Mouse (Mus musculus) liver, embryonic 14.5 days (tissue): ENCODE results near the gene Neurog3. TPM values are rescaled to one million over a fixed set of nuclear protein-coding genes. Genes with fewer than 3 reads are reported as not detected.

Experiments
- ATAC-seq: fragments of 200-750 bp; cut with Nextera tagmentation; 2 replicates; pipeline ENCODE4 v1.8.0; 2017; ENCODE audit warnings: moderate number of reproducible peaks, mild to moderate bottlenecking, moderate library complexity; ENCODE audit not compliant: insufficient read depth
- DNase-seq, 3 experiments: peaks; one replicate each; pipeline ENCODE4 v3.0.0-alpha.2; 2012 to 2013; ENCODE audit warnings: low read depth in 3 of 3, low spot score in 3 of 3
- H3K27ac ChIP-seq: fragments of 300-500 bp; sonication (generic); 2 replicates; pipeline ENCODE4 v1.5.1; 2014; ENCODE audit warnings: moderate library complexity, mild to moderate bottlenecking, control low read depth, inconsistent platforms
- H3K27me3 ChIP-seq: fragments of 300-500 bp; sonication (generic); 2 replicates; pipeline ENCODE4 v1.6.1; 2014; ENCODE audit warnings: mild to moderate bottlenecking, low read length, moderate library complexity; ENCODE audit not compliant: control insufficient read depth, insufficient read depth
- H3K36me3 ChIP-seq: fragments of 300-500 bp; sonication (generic); replicated peaks from 2 replicates; pipeline ENCODE4 v1.6.1; 2014; ENCODE audit warnings: low read depth; ENCODE audit not compliant: control insufficient read depth, insufficient read depth
- H3K4me1 ChIP-seq, 2 experiments: fragments of 200-500 bp in 1 of 2; fragments of 300-500 bp in 1 of 2; sonication (generic) in 1 of 2; replicated peaks; 2 replicates each; pipeline ENCODE4 v1.6.1; 2012 to 2014; ENCODE audit warnings: antibody characterized with exemption in 1 of 2, inconsistent platforms in 1 of 2, low read length in 1 of 2; ENCODE audit not compliant: control insufficient read depth in 2 of 2, insufficient read depth in 2 of 2
- H3K4me2 ChIP-seq: fragments of 300-500 bp; sonication (generic); 2 replicates; pipeline ENCODE4 v1.6.1; 2014; ENCODE audit warnings: low read depth, mild to moderate bottlenecking, control low read depth, moderate library complexity
- H3K4me3 ChIP-seq, 2 experiments: fragments of 200-500 bp in 1 of 2; fragments of 300-500 bp in 1 of 2; sonication (generic) in 1 of 2; 2 replicates each; pipeline ENCODE4 v1.5.1; 2012 to 2014; ENCODE audit warnings: low read depth in 2 of 2, low read length in 2 of 2, mild to moderate bottlenecking in 2 of 2, control low read depth in 1 of 2, inconsistent platforms in 1 of 2, moderate library complexity in 1 of 2; ENCODE audit not compliant: insufficient read depth in 1 of 2
- H3K9ac ChIP-seq: fragments of 300-500 bp; sonication (generic); replicated peaks from 2 replicates; pipeline ENCODE4 v1.6.1; 2014; ENCODE audit warnings: mild to moderate bottlenecking, control low read depth, moderate library complexity
- H3K9me3 ChIP-seq: fragments of 300-500 bp; sonication (generic); 2 replicates; pipeline ENCODE4 v1.6.1; 2016; ENCODE audit warnings: low read length, mixed read lengths; ENCODE audit not compliant: control insufficient read depth
- CTCF ChIP-seq: IDR thresholded peaks from 2 replicates; pipeline ENCODE4 v1.5.1; 2016; ENCODE audit warnings: antibody characterized with exemption, low read depth, control low read depth
- EP300 ChIP-seq: IDR thresholded peaks from 2 replicates; pipeline ENCODE4 v1.6.1; 2016; ENCODE audit warnings: antibody characterized with exemption, low read depth
- whole genome bisulfite sequencing: fragments of 180-500 bp; shearing (Covaris S2); extraction: QIAGEN DNeasy Blood & Tissue Kit; methylation state at CpG from one replicate; pipeline ENCODE4 v1.1.7; 2014; ENCODE audit not compliant: insufficient replicate concordance; 5-methylcytosine and 5-hydroxymethylcytosine counted together
- polyA plus RNA-seq, 2 experiments: library from polyadenylated mRNA; depleted of rRNA in 1 of 2; stranded (reverse) in 1 of 2; unstranded in 1 of 2; fragments of >200 nt; fragmentation: Nextera tagmentation in 1 of 2; extraction: Ambion mirVana in 1 of 2; gene quantifications; 2 replicates each; pipeline versions ENCODE4 v1.2.1 to v1.2.3; 2012 to 2014

The Neurog3 gene
- polyA plus RNA-seq, 2 experiments = 0.06 TPM; not detected in 1

DNA sequence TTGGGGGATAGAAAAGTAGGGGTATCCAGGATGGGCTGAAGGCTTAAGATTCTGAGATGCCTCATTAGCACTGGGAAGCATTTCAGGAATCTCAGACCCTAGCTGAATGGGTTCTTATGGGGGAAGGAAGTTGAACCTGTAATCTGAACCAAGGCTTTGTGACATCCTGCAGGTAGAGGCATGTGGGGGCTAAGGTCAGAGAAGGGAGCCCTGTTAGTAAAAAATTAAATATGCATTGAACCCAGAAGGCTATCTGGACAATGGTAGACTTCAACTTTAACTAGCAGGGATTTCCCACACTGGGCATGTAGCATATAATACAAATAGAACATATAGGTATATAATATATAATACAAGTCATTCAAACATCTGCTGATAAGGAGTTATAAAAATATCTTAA lies 43.4 kb upstream of the Neurog3 start:
- no peak overlapping the region for H3K4me3 ChIP-seq
- no peak overlapping the region for H3K27ac ChIP-seq
- no peaks in the 10 kb centered on the region for H3K4me1 ChIP-seq
- no peak for DNase-seq
- no peak overlapping the region for H3K9ac ChIP-seq
- no peak for ATAC-seq
- H3K4me2 ChIP-seq = no peak overlapping the region
- H3K27me3 ChIP-seq = no peaks in the 10 kb centered on the region
- TF ChIP-seq CTCF = no peak
- no peak for TF ChIP-seq EP300
- H3K9me3 ChIP-seq = no peaks in the 10 kb centered on the region
- no peaks in the 10 kb centered on the region for H3K36me3 ChIP-seq

DNA sequence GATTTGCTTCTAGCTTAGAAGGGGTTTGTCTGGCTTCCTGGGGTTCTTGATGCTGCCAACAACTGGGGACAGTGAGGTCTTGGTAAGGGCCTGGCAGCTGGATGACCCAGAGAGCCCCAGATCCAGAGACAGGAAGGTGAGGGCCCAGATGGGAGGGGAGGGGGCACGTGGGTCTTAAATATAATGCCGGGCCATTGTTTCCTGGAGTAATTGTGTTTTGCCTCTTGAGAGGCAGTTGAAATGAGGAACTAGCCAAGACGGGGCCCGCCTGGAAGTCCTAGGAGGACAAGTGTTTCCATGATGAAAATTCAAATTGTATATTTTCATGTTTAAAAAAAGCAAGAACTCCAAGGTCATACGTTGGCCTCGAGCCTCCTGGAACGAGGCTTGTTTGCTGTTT lies 39.0 kb upstream of the Neurog3 start:
- ATAC-seq = no peak
- Histone ChIP-seq H3K9me3 (no peaks in the 10 kb centered on the region), H3K36me3 (no peaks in the 10 kb centered on the region), H3K4me1 (no peaks in the 10 kb centered on the region), H3K4me2 (no peak overlapping the region), H3K27ac (no peak overlapping the region), H3K9ac (no peak overlapping the region), H3K4me3 (no peak overlapping the region), H3K27me3 (no peaks in the 10 kb centered on the region)
- TF ChIP-seq CTCF (no peak), EP300 (no peak)
- DNase-seq = no peak
- 31% methylated on average over 7 of the region's 7 CpGs for WGBS

DNA sequence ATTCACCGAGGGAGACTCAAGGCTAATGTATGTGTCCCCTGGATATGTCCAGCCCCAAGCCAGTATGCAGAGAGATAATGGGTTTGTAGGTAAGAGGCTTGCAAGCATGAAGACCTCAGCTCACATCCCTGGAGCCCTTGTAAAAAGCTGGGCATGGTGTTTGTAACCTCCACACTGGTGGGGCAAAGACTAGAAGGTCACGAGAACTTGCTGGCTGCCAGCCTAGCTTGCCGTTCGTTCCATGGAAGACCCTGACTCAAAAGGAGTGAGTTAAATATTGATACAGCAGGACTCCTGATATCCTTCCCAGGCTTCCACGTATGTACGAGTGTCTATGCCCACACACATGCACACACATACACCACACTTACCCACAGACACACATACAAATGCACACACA lies 38.5 kb upstream of the Neurog3 start:
- Histone ChIP-seq H3K27me3 (no peaks in the 10 kb centered on the region), H3K4me2 (no peak overlapping the region), H3K36me3 (no peaks in the 10 kb centered on the region), H3K9ac (no peak overlapping the region), H3K9me3 (no peaks in the 10 kb centered on the region), H3K4me3 (no peak overlapping the region), H3K4me1 (no peaks in the 10 kb centered on the region), H3K27ac (no peak overlapping the region)
- ATAC-seq = no peak
- no peak for DNase-seq
- WGBS = 52% methylated on average over 6 of the region's 6 CpGs
- no peak for TF ChIP-seq EP300
- no peak for TF ChIP-seq CTCF

DNA sequence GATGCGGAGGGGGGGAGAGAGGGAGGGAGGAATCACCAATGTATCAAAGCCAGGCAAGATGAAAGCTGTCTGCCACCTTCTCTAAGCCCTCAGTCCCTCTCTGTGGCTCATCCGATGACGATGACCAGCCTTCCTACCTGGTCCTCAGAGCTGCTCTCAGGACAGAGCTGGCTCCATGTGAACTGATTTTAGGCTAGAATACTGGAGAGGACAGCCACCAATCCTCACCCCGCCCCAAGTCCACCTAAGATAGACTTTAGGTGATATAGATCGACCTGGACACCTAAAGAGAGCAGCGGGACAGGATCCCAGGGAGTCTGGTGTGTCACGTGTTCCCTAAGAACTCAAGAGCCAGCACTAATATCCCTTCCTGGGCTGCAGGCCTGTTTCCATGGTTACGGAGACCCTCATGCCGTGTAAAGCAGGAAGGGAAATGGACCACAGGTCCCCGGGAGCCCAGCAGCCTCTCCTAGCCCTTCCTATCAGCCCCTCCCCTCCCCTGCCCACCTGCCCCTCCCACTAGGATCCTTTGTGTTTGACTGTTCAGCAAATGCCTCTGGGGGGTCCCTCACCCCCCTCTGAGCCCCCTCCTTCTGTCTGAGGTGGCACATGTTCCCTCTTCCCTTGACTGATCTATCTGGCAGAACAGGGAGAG lies 33.0 kb upstream of the Neurog3 start:
- ATAC-seq (no peak), DNase-seq (no peak)
- H3K9me3 ChIP-seq = no peaks in the 10 kb centered on the region
- H3K27ac ChIP-seq = no peak overlapping the region
- H3K4me2 ChIP-seq = no peak overlapping the region
- no peaks in the 10 kb centered on the region for H3K36me3 ChIP-seq
- no peak overlapping the region for H3K4me3 ChIP-seq
- no peaks in the 10 kb centered on the region for H3K27me3 ChIP-seq
- no peak overlapping the region for H3K9ac ChIP-seq
- WGBS = 46% methylated on average over 10 of the region's 10 CpGs
- TF ChIP-seq EP300 (no peak), CTCF (no peak)
- H3K4me1 ChIP-seq = no peaks in the 10 kb centered on the region

DNA sequence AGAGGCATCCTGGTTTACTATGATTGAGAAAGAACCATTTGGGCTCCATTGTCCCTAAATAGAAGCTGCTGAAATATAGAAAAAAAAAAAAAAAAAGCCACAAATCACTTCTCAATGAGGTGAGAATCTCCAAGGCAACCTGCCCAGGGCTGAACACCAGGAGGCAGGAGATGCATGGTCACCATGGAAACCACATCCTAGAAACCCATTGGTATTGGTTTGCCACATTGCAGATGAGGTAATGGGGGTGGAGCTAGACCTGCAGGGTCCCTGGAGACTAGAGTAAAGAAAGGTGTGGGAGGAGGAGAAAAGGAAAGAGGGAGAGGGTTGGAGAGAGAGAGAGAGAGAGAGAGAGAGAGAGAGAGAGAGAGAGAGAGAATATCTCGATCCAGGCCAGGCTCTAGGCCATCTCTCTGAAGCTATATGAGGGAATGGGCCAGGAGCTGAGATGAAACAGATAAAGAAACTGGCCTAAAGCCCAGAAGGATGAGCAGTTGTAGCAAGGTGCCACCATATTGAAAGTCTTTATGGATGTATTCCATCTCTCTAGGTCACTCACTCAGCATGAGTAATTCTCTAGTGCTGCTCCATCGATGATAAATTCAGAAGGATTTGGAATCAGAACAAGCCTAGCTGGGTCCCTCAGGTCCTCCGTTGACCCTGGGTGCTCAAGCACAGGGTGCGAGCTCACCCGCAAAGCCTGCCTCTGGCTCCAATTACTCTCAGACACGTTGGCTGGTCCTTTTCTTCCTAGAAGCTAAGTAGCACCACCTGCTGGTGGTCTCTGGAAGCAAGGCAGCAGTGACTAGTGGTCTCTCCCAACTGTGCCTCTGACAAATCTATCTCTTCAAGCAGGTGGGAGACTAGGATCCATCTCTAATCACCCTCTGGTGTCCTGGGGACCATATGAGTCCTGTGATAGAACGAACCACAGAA lies 31.1 kb upstream of the Neurog3 start:
- TF ChIP-seq CTCF = peak; percentile 79
- no peak for TF ChIP-seq EP300
- no peaks in the 10 kb centered on the region for H3K4me1 ChIP-seq
- no peak overlapping the region for H3K4me3 ChIP-seq
- H3K9ac ChIP-seq = no peak overlapping the region
- H3K4me2 ChIP-seq = no peak overlapping the region
- 6% methylated on average over 7 of the region's 7 CpGs for WGBS
- ATAC-seq (no peak), DNase-seq (peak; percentile 2 to 20 (median 14))
- H3K9me3 ChIP-seq = no peaks in the 10 kb centered on the region
- no peak overlapping the region for H3K27ac ChIP-seq
- H3K36me3 ChIP-seq = no peaks in the 10 kb centered on the region
- no peaks in the 10 kb centered on the region for H3K27me3 ChIP-seq
